Mouse (Mus musculus) kidney, postnatal 14 days (tissue): ENCODE measurements around the gene Gm49396.

ENCODE experiments used
- DNase-seq: peaks from one replicate; pipeline ENCODE4 v3.0.0; 2022; ENCODE audit warnings: mixed read lengths

The Gm49396 gene

DNA sequence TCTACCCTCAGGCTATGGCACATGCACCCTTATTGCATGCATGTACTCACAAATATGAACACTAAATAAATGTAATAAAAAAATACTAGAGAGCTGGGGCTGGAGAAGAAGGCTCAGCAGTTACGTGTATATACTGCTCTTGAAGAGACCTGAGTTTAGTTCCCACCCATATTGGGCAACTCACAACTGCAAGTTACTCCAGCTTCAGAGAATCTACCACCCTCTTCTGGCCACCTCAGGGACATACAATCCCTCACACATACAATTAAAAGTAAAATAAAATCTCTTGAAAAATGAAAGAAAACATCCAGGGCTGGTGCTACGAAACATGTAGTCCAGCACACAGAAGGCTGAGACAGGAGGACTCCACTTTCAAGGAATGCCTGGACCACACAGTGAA is 51.3 kb downstream of the Gm49396 start:
- no peak for DNase-seq

DNA sequence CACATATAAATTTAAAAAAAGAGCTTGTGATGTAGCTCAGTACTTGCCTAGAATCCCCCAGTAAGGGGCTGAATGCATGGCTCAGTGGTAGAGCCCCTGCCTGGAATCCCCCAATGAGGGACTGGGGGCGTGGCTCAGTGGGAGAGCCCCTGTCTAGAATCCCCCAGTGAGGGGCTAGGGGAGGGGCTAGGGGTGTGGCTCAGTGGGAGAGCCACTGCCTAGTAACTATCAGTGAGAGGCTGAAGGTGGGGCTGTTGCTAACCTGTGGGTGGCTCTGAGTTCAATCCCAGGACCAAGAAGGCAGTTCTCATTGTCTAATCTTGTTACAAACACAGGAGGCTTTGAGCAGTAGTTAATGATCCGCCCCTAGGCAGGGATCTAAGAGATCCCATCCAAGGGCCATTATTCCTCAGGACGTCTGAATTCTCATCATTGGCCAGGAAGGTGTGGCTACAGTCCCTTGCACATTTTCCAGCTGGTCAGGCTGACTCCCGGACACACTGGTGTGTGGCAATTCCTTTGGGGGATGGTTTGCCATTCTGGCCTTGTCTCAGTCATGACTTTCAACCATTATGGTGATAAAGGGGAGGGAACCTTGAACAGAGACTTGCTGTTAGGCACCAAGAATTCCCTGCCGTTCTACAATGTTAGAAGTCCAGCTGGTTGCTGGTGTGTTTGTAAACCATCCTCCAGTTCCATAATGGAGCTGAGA is 52.1 kb downstream of the Gm49396 start:
- no peak for DNase-seq
